Mouse (Mus musculus): ENCODE measurements around the gene Ryr3.

The Ryr3 gene

GRCm38 (mm10) chr2:112910579-112910978 is 306.3 kb downstream of the Ryr3 start:
- no peak for DNase-seq (ENCODE audit: low spot score in 2 of 2)

- no peak for DNase-seq (ENCODE audit: low spot score in 2 of 2)
These were observed 307.8 kb downstream of the Ryr3 start for GRCm38 (mm10) chr2:112909142-112909541.

- no peak for DNase-seq (ENCODE audit: low spot score in 2 of 2)
These were observed 316.1 kb downstream of the Ryr3 start for GRCm38 (mm10) chr2:112900747-112901146.

GRCm38 (mm10) chr2:112884456-112885114 is 332.3 kb downstream of the Ryr3 start:
- no peak for DNase-seq (ENCODE audit: low spot score in 2 of 2)

GRCm38 (mm10) chr2:112881805-112882204 is 335.1 kb downstream of the Ryr3 start:
- no peak for DNase-seq (ENCODE audit: low spot score in 2 of 2)

GRCm38 (mm10) chr2:112881376-112881775 is 335.5 kb downstream of the Ryr3 start:
- DNase-seq (ENCODE audit: low spot score in 2 of 2) = no peak

- no peak for DNase-seq (ENCODE audit: low spot score in 2 of 2)
These were observed 339.5 kb downstream of the Ryr3 start for GRCm38 (mm10) chr2:112877404-112877803.

- no peak for DNase-seq (ENCODE audit: low spot score in 2 of 2)
These were observed 350.8 kb downstream of the Ryr3 start for GRCm38 (mm10) chr2:112866043-112866551.

- DNase-seq (ENCODE audit: low spot score in 2 of 2) = no peak
These were observed 355.1 kb downstream of the Ryr3 start for GRCm38 (mm10) chr2:112861792-112862191.

- no peak for DNase-seq (ENCODE audit: low spot score in 2 of 2)
These were observed 371.0 kb downstream of the Ryr3 start for GRCm38 (mm10) chr2:112845583-112846512.

GRCm38 (mm10) chr2:112842877-112843276 is 374.0 kb downstream of the Ryr3 start:
- DNase-seq (ENCODE audit: low spot score in 2 of 2) = no peak

- no peak for DNase-seq (ENCODE audit: low spot score in 2 of 2)
These were observed 385.2 kb downstream of the Ryr3 start for GRCm38 (mm10) chr2:112831423-112832305.

- DNase-seq (ENCODE audit: low spot score in 2 of 2) = no peak
These were observed 390.3 kb downstream of the Ryr3 start for GRCm38 (mm10) chr2:112826571-112826970.

GRCm38 (mm10) chr2:112822721-112823120 is 394.2 kb downstream of the Ryr3 start:
- DNase-seq (ENCODE audit: low spot score in 2 of 2) = no peak

- DNase-seq (ENCODE audit: low spot score in 2 of 2) = no peak
These were observed 397.8 kb downstream of the Ryr3 start for GRCm38 (mm10) chr2:112819059-112819458.

GRCm38 (mm10) chr2:112816976-112817375 is 399.9 kb downstream of the Ryr3 start:
- no peak for DNase-seq (ENCODE audit: low spot score in 2 of 2)

- DNase-seq (ENCODE audit: low spot score in 2 of 2) = no peak
These were observed 400.9 kb downstream of the Ryr3 start for GRCm38 (mm10) chr2:112815960-112816359.

GRCm38 (mm10) chr2:112812637-112813402 is 404.1 kb downstream of the Ryr3 start:
- DNase-seq (ENCODE audit: low spot score in 2 of 2) = no peak

GRCm38 (mm10) chr2:112806015-112806414 is 410.9 kb downstream of the Ryr3 start:
- no peak for DNase-seq (ENCODE audit: low spot score in 2 of 2)

GRCm38 (mm10) chr2:112799995-112800353 is 416.9 kb downstream of the Ryr3 start:
- DNase-seq (ENCODE audit: low spot score in 2 of 2) = peak; percentile 5 to 6
